8 mouse cellular contexts compared by ENCODE assay signal in genomic region chr10:53598821-53599220, GRCm38 (mm10). TPM values are rescaled to one million over a fixed set of nuclear protein-coding genes. Genes with fewer than 3 reads are reported as not detected.
DNase-seq lines count a peak whose midpoint lies in the region; ATAC-seq lines count a peak whose summit lies in the region.

No protein-coding gene starts in this region.

- H3K36me3 ChIP-seq in heart, embryonic 10.5 days, result peaks cover 25% of the 10 kb centered on the region
- H3K36me3 ChIP-seq in liver, embryonic 13.5 days, result peaks cover 24% of the 10 kb centered on the region
- H3K36me3 ChIP-seq in stomach, embryonic 14.5 days (ENCODE audit: control insufficient read depth, insufficient read depth, low read length), result peaks cover 19% of the 10 kb centered on the region; the same call in 1 of the 2 replicates

- H3K4me3 ChIP-seq in heart, embryonic 10.5 days, result peak overlapping the region; percentile 93
- peak overlapping the region; percentile 53 for H3K4me3 ChIP-seq in liver, embryonic 13.5 days (replicated peaks)
- H3K4me3 ChIP-seq in stomach, embryonic 14.5 days (ENCODE audit: low read depth, low read length), result peak overlapping the region; percentile 96; the same call in 1 of the 2 replicates

- no peaks in the 10 kb centered on the region for H3K9me3 ChIP-seq in heart, embryonic 10.5 days
- no peaks in the 10 kb centered on the region for H3K9me3 ChIP-seq in liver, embryonic 13.5 days (replicated peaks)
- no peaks in the 10 kb centered on the region for H3K9me3 ChIP-seq in stomach, embryonic 14.5 days (ENCODE audit: control insufficient read depth, low read depth, low read length)

- peaks cover 14% of the 10 kb centered on the region for H3K4me1 ChIP-seq in heart, embryonic 10.5 days
- H3K4me1 ChIP-seq in liver, embryonic 13.5 days (replicated peaks), result peaks cover 33% of the 10 kb centered on the region
- peaks cover 3% of the 10 kb centered on the region for H3K4me1 ChIP-seq in stomach, embryonic 14.5 days (ENCODE audit: control insufficient read depth, insufficient read depth, low read length)

- 56% methylated on average over 5 of the region's 5 CpGs for WGBS in heart, embryonic 10.5 days
- WGBS in liver, embryonic 13.5 days (ENCODE audit: insufficient replicate concordance), result 28% methylated on average over 5 of the region's 5 CpGs
- 57% methylated on average over 5 of the region's 5 CpGs for WGBS in stomach, embryonic 14.5 days

- H3K4me2 ChIP-seq in liver, embryonic 13.5 days, result peak overlapping the region; percentile 65
- H3K4me2 ChIP-seq in stomach, embryonic 14.5 days (replicated peaks; ENCODE audit: low read depth, low read length), result peak overlapping the region; percentile 49

- no peak for DNase-seq in heart, embryonic 10.5 days (ENCODE audit: low spot score)
- DNase-seq in heart, postnatal 4 days, result no peak
- peak; percentile 13 for DNase-seq in adipocyte (ENCODE audit: low spot score)
- DNase-seq in liver, embryonic 13.5 days, result peak; percentile 46
- no peak for DNase-seq in frontal cortex, postnatal 10 days (ENCODE audit: low spot score in 2 of 2)

- H3K27me3 ChIP-seq in heart, embryonic 10.5 days (ENCODE audit: insufficient read depth, poor library complexity, severe bottlenecking), result no peaks in the 10 kb centered on the region
- H3K27me3 ChIP-seq in liver, embryonic 13.5 days, result no peaks in the 10 kb centered on the region
- H3K27me3 ChIP-seq in stomach, embryonic 14.5 days (ENCODE audit: control insufficient read depth, insufficient read depth, low read length), result no peaks in the 10 kb centered on the region

- peak; percentile 23 to 39; a peak in 2 of 4 replicates for ATAC-seq in hematopoietic stem cell, adult 5-6 weeks (replicated peaks in 1 of 2; ENCODE audit: insufficient read depth in 1 of 2, low FRiP score in 2 of 2, low TSS enrichment in 1 of 2, low read depth in 1 of 2, poor library complexity in 2 of 2, severe bottlenecking in 2 of 2)
- no peak for ATAC-seq in liver, embryonic 13.5 days (ENCODE audit: low read depth)
- ATAC-seq in stomach, embryonic 14.5 days (ENCODE audit: insufficient number of reproducible peaks, insufficient read depth, low FRiP score, low read depth), result no peak
- no peak for ATAC-seq in inflammation-experienced regulatory T-cells, adult 6 months

- peak overlapping the region; percentile 64 for H3K9ac ChIP-seq in liver, embryonic 13.5 days
- H3K9ac ChIP-seq in stomach, embryonic 14.5 days (replicated peaks; ENCODE audit: low read depth, low read length), result no peak overlapping the region

- 0 out of 2 replicates have a peak overlapping the region, but pooled peaks have one; percentile 16 for H3K27ac ChIP-seq in heart, embryonic 10.5 days
- H3K27ac ChIP-seq in liver, embryonic 13.5 days, result peak overlapping the region; percentile 54
- H3K27ac ChIP-seq in stomach, embryonic 14.5 days (ENCODE audit: low read length), result no peak overlapping the region

RNA-seq across cellular contexts. Expression of gene Asf1a, which starts 2.3 kb away (rescaled TPM):
- 89.9 and 110 TPM in 2 replicates for polyA plus RNA-seq in heart, embryonic 10.5 days (2016; fragmentation: Nextera tagmentation; extraction: Ambion mirVana)
- total RNA-seq in heart, postnatal 4 days (2021), result 10 to 100 TPM; 41.0 to 41.5 TPM
- total RNA-seq in hematopoietic stem cell, adult 5-6 weeks (2017), result 71.5 and 99.9 TPM in 2 replicates
- 120 and 132 TPM in 2 replicates for polyA plus RNA-seq in liver, embryonic 13.5 days (2015; fragmentation: Nextera tagmentation; extraction: Ambion mirVana)
- polyA plus RNA-seq in stomach, embryonic 14.5 days (2014; fragmentation: Nextera tagmentation; extraction: Ambion mirVana), result 119 and 123 TPM in 2 replicates
- polyA plus RNA-seq in inflammation-experienced regulatory T-cells, adult 6 months (2017; shearing (Covaris generic)), result 10 to 100 TPM in 1 of 3 experiments, 1 to 10 TPM in 2; 6.5 to 12.8 (median 8.3) TPM

RNA-seq across cellular contexts. Expression of gene Mcm9, which starts 31.4 kb away (rescaled TPM):
- polyA plus RNA-seq in heart, embryonic 10.5 days (2016; fragmentation: Nextera tagmentation; extraction: Ambion mirVana), result 7.9 and 10.1 TPM in 2 replicates
- 10 to 100 TPM; 13.7 to 14.5 TPM for total RNA-seq in heart, postnatal 4 days (2021)
- total RNA-seq in hematopoietic stem cell, adult 5-6 weeks (2017), result 25.4 and 54.6 TPM in 2 replicates
- 6.4 and 6.6 TPM in 2 replicates for polyA plus RNA-seq in liver, embryonic 13.5 days (2015; fragmentation: Nextera tagmentation; extraction: Ambion mirVana)
- 16.1 and 16.7 TPM in 2 replicates for polyA plus RNA-seq in stomach, embryonic 14.5 days (2014; fragmentation: Nextera tagmentation; extraction: Ambion mirVana)
- 1 to 10 TPM; 2.4 to 5.9 (median 4.7) TPM for polyA plus RNA-seq in inflammation-experienced regulatory T-cells, adult 6 months (2017; shearing (Covaris generic))

Comparison
In these comparisons a context has a peak if more than half of its experiments do, and no peak if none do; other contexts are left out.
1. DNase-seq: peak in adipocyte (single experiment) and liver, embryonic 13.5 days (single experiment); none in heart, embryonic 10.5 days (single experiment), heart, postnatal 4 days (single experiment) and frontal cortex, postnatal 10 days (0 of 2).
2. ATAC-seq: peak in hematopoietic stem cell, adult 5-6 weeks (2 of 2); none in liver, embryonic 13.5 days (single experiment), stomach, embryonic 14.5 days (single experiment) and inflammation-experienced regulatory T-cells, adult 6 months (single experiment).
3. Peak in every context shown above with its lines, with median percentiles within 50 percentile points of each other: H3K4me3 ChIP-seq.